Mouse (Mus musculus): Measurements from ENCODE around the gene Mpdz. TPM values are rescaled to one million over a fixed set of nuclear protein-coding genes. Genes with fewer than 3 reads are reported as not detected.

Mpdz gene
- 8.7 and 23.3 TPM in 2 replicates for polyA plus RNA-seq (2012; rRNA removed; ENCODE audit: low replicate concordance)

DNA sequence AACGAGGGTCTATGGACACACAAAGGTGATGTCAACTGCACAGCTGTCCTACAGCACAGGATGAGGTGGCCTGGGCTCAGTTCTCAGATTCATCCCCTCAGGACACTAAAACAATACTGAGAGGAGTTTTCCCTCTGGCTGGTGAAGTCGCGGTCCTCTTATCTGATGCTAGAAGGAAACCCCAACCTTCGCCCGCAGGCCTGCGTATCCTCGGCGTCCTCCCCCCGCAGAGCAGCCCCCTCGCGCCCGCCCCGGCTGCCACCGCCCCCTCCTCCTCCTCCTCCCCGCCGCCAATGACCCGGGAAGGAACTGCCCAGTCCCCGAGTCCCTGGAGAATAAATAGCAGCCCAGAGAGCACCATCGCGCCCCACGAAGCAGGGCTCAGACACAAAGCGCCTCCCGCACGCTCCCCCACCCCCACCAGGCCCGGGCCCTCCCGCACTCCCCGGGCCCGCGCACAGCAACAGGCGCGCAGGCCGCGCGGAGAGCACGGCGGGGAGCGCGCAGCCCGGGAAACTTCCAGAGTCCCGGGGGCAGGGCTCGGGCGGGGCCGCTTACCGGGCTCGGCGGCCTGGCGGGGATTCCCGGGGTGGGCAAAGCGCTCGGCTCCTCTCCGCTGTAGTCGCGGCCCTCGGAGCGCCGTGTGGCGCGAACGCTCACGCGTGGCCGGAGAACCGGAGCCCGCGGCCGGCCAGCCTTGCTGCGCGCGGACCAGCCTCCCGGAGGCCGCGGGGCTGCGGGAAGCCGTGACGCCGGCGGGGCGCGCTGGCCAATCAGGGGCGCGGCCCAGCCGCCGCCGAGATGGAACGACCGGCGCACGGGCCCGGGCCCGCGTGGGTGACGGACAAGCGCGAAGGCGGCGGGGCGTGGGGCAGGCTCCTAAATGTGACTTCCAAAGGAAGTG, at the start of gene Mpdz:
Mpdz (minus strand) TSS at position 738 of the 904 bp plus-strand sequence.

All from mammary gland, adult 2 months (tissue).